Mouse (Mus musculus) embryonic stem cell, embryonic (primary cell): ENCODE measurements at regions not wholly inside any gene's neighbourhood (a gene's known extent, or its start where the extent isn't known, plus 50 kb on each side); places are given as distances from the start of the nearest gene placed in this dataset.

ENCODE experiments used
- CTCF ChIA-PET, 4 experiments: fragments of 300-600 bp in 2 of 4; fragments of 350-600 bp in 2 of 4; sonication (Branson Sonifier 250); formaldehyde crosslinking; loops; one replicate each; lab custom pipeline; 2022; ENCODE audit warnings: inconsistent platforms in 2 of 4; lab: Charles Lee
- POLR2A ChIA-PET, 4 experiments: fragments of 300-600 bp in 2 of 4; fragments of 350-600 bp in 2 of 4; sonication (Branson Sonifier 250); formaldehyde crosslinking; loops; one replicate each; lab custom pipeline; 2022; ENCODE audit warnings: antibody characterized with exemption in 4 of 4, inconsistent platforms in 1 of 4; lab: Charles Lee

DNA sequence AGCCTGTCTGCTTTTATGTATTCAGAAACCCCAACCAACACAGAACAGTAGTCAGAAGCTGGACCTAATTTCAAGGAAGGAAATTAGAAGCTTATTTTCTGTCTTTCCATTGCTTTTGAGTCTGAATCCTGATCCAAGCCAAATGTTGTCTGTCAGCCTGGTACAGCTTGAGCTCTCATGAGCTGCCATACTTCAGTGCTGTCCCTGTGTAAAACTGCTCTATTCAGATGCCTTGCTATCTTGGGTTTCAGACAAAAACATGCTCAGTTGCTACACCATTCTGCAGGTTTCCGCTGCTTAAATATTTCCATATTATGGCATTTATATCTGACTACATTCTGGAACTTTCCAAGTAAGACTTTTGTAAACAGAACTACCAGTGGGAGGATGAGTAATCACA, 1403.2 kb downstream of the Epha7 start:
- POLR2A ChIA-PET, result no interaction called here

DNA sequence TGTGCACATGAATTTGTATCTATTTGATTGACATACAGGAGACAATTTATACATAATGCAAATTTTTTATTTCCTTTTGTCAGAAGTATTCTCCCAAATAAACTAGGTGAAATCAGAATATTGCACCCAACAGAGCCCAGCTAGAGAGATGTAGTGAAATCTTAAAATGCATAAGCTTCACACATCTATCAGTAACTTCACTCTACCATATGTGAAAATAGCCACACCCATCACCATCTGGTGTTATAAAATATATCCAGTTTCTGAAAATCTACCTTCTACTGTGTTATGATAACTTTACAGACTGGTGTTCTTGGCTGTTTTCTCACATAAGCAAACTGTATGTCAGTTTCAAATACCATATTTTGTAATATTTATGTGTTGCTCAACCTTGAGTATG, 1414.2 kb downstream of the Epha7 start:
- ChIA-PET POLR2A (no interaction called here), CTCF (no interaction called here)

More for the DNA sequence above, 1403.2 kb downstream of the Epha7 start:
- CTCF ChIA-PET, result no interaction called here

DNA sequence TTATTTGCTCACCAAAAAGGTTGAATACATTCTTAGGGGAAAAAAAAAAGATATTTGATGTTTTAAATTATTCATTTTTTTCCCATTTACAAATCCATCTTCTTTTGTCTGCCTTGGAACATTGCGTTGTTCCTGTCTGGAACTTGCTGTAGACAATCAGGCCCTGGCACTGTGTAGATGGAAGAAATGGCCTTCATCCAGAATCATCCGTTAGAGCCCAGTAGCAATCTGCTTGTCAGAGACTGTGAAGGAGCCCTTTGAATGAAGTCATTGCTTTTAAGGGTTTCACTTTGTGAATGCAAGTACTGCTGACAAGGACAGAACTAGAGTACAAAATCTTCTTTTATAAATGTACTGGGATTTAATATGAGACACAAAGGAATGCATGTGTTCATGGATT, 1449.2 kb downstream of the Epha7 start:
- CTCF ChIA-PET, result no interaction called here
- POLR2A ChIA-PET, result no interaction called here

DNA sequence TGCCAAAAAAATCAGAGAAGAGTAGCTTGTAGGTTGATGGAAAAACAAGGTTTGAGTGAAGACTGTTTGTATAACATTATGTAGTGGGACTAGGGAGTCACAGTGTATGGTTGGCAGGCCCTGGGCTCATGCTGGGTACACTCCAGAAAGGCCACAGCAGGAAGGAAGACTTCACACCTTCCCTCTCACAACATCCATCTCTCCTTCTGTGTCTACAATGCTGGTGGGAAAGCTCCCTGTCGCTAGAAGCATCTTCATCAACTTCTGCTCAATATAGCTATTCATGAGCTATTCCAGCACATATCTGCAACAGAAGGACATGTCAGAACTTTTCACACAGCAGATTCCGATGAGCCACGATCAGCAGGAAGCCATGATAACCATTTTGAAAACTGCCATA, 1455.1 kb downstream of the Epha7 start:
- ChIA-PET CTCF (interaction anchor here in 1 of 4 experiments (0.6 kb wide), 1 partner anchor 159 kb away, joined by 3 read pairs; no protein-coding TSS in a partner anchor), POLR2A (no interaction called here)

DNA sequence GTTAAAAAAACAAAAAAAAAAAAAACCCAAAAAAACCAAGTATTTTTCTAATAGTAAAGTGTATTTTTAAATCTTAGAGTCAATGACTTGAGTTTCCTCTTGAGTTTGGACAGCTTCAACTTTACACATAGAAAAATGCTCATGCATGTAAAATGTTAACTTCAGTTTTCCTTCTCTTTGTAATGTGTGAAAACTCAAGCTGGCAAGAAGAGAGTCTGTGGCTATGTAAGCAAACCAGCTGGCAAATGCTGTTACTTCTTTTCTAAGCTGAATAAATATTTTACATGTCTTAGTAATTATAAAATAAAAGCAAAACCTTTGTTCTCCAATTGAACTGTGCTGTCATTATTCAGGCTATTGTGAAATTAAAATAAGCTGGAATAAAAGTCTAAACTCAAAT, 1457.1 kb downstream of the Epha7 start:
- POLR2A ChIA-PET, result no interaction called here
- CTCF ChIA-PET, result no interaction called here

DNA sequence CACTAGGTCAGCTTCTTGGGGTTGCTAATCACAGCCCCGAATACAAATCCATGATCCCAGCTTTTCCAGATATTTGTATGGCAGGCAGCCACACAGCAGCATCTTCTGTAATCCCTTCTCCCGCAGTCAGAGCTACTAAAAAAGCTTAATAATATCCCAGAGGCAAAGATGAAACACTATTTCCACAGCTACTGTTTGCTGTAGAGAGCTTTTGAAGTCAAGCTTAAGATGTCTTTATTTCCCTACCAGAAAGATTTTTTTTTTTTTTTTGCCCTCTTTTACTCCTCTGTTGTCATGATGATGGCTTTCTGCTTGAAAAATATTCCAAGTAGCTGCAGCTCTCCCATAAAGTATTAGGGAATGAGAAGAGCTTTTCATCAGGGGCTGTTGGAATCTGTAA, 1499.5 kb downstream of the Epha7 start:
- ChIA-PET POLR2A (interaction anchor here in 2 of 4 experiments (0.7 kb wide), 2 partner anchors 622 to 1239 kb away, joined by 4 to 6 read pairs; no protein-coding TSS in a partner anchor), CTCF (no interaction called here)

DNA sequence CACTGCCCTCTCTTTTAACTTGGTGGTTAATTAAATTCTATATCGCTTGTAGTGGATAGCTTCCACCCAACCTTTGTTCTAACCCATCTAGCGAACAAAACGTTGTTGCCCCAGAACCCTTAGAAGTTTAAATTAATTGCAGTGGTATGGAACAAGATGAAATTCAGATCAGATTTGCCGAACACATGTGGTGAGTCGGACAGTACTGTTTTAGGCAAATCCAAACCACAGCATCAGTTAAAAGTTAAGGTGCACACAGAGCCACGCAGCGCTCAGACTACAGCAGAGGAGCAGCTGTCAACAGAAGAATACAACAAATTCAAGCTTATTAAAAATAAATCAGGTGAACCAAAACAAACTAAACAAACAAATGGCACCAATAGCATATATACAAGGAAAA, 1500.0 kb downstream of the Epha7 start:
- ChIA-PET CTCF (no interaction called here), POLR2A (no interaction called here)

DNA sequence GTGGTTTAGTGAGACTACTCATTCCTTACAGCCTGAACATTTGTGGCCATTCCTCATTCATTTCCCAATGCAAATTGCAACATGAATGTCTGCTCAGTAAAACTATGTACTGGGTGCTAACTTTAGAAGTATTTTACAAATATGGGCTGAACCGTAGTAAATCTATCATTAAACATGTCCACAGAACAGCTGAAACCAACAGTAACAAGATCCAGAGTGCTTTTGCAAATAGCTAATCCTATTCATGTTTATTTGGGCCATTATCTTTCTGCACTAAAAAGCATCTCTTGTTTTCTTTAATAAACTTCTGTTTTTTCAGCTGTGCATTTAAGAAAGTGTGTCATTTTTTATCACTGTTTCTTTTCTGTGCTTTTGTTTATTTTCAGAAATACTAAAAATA, 1502.4 kb downstream of the Epha7 start:
- ChIA-PET POLR2A (no interaction called here), CTCF (no interaction called here)

DNA sequence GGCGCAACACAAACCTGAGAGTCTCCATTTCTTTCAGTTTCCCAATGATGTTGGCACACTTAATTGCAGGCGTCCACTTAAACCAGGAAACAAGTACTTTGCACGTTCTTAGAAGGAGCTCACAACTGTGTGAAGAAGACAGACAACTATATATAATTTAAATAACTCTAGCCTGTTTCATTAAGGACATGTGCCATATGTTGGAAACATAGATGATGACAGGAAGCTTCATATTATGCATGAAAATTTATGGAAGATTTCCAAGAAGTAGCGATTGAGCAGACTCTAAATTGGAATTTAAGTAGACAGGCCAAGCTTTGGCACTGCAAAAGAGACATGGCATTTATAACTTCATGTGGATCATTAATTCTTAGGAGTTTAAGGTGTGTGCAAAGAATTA, 1504.1 kb downstream of the Epha7 start:
- ChIA-PET POLR2A (no interaction called here), CTCF (no interaction called here)

DNA sequence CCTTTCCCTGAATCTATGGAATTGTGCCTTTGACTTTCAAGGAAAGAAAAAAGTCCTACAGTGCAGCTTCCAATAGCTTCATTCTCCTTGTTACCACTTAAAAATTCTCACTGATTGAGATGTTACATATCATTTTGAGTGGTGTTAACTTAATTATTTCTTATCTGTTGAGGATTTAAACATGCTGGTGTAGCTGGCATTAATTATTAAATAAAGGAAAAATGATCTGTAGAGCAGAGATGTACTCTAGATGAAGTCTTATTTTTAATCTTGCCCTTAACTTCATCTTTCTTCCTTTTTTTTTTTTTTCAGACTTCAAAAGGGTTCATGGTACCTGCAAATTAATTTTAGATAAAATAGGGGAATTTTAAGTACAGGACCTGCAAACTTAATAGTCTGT, 1507.1 kb downstream of the Epha7 start:
- CTCF ChIA-PET, result no interaction called here

DNA sequence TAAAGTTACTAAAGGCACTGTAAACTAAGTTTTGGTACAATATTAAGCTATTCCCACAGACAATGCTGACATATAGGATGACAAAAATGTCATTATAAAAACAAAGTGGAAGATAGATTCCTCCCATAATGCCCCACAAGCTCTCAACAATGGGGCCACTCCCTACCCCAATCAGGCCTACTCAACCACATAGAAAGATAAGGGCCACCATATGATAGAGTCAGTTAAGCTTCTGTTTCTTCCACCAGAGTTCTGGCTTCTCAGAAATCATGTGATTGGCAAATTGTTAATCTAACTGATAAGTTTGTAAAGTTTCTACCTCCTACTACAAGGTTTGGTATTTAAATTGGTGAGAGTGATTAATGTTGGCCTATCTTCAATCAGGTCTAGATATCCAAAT, 1534.6 kb downstream of the Epha7 start:
- ChIA-PET CTCF (no interaction called here), POLR2A (no interaction called here)

More for the DNA sequence above, 1507.1 kb downstream of the Epha7 start:
- POLR2A ChIA-PET, result no interaction called here
